Mouse (Mus musculus) stomach, embryonic 14.5 days (tissue): ENCODE measurements around the gene Olfr770. TPM values are rescaled to one million over a fixed set of nuclear protein-coding genes. Genes with fewer than 3 reads are reported as not detected.

Source experiments
- polyA plus RNA-seq: library from polyadenylated mRNA; unstranded; fragments of >200 nt; fragmentation: Nextera tagmentation; extraction: Ambion mirVana; gene quantifications from 2 replicates; pipeline ENCODE4 v1.2.1, GENCODE M21; 2014

The Olfr770 gene
- polyA plus RNA-seq, 1 experiment from 2014 or later = not detected

Other genes with a start within 250 kb of the Olfr770 start
- gene Gdf11, start 247.3 kb downstream of the Olfr770 start, polyA plus RNA-seq = 4.2 and 4.6 TPM in 2 replicates
- gene Cd63, start 238.0 kb downstream of the Olfr770 start, polyA plus RNA-seq = 663 and 664 TPM in 2 replicates
- gene Rdh5, start 216.1 kb downstream of the Olfr770 start, polyA plus RNA-seq = 14.9 and 17.1 TPM in 2 replicates
- gene Bloc1s1, start 215.0 kb downstream of the Olfr770 start, polyA plus RNA-seq = 222 and 236 TPM in 2 replicates
- 2.6 and 4.4 TPM in 2 replicates for gene Itga7, start 205.2 kb downstream of the Olfr770 start, polyA plus RNA-seq
- 0.35 TPM in 1 of 2 replicates, not detected in the other for gene Mettl7b, start 178.0 kb downstream of the Olfr770 start, polyA plus RNA-seq
- gene Olfr9, start 149.6 kb downstream of the Olfr770 start, polyA plus RNA-seq = not detected in 2 replicates
- gene Olfr763, start 128.2 kb downstream of the Olfr770 start, polyA plus RNA-seq = not detected in 2 replicates
- not detected in 2 replicates for gene Olfr764-ps1, start 99.1 kb downstream of the Olfr770 start, polyA plus RNA-seq
- not detected in 2 replicates for gene Olfr765, start 89.0 kb downstream of the Olfr770 start, polyA plus RNA-seq
- not detected in 2 replicates for gene Olfr766-ps1, start 70.0 kb downstream of the Olfr770 start, polyA plus RNA-seq
- not detected in 2 replicates for gene Olfr767, start 56.1 kb downstream of the Olfr770 start, polyA plus RNA-seq
- gene Olfr768, start 39.6 kb downstream of the Olfr770 start, polyA plus RNA-seq = not detected in 2 replicates
- gene Olfr769, start 21.1 kb downstream of the Olfr770 start, polyA plus RNA-seq = not detected in 2 replicates
- not detected in 2 replicates for gene Olfr771, start 25.8 kb upstream of the Olfr770 start, polyA plus RNA-seq
- not detected in 2 replicates for gene Olfr772, start 38.9 kb upstream of the Olfr770 start, polyA plus RNA-seq
- gene Olfr773, start 48.4 kb upstream of the Olfr770 start, polyA plus RNA-seq = not detected in 2 replicates
- gene Olfr774, start 97.2 kb upstream of the Olfr770 start, polyA plus RNA-seq = not detected in 2 replicates
- not detected in 2 replicates for gene Olfr775, start 109.4 kb upstream of the Olfr770 start, polyA plus RNA-seq
- not detected in 2 replicates for gene Olfr776, start 120.1 kb upstream of the Olfr770 start, polyA plus RNA-seq
- not detected in 2 replicates for gene Olfr777, start 132.5 kb upstream of the Olfr770 start, polyA plus RNA-seq
- gene Olfr780, start 179.1 kb upstream of the Olfr770 start, polyA plus RNA-seq = not detected in 2 replicates
- gene Olfr781, start 189.9 kb upstream of the Olfr770 start, polyA plus RNA-seq = not detected in 2 replicates
- gene Olfr782, start 209.9 kb upstream of the Olfr770 start, polyA plus RNA-seq = not detected in 2 replicates
- gene Olfr784, start 245.1 kb upstream of the Olfr770 start, polyA plus RNA-seq = 0.10 and 0.17 TPM in 2 replicates